Mouse (Mus musculus): Measurements from ENCODE around the gene Man1a. TPM values are rescaled to one million over a fixed set of nuclear protein-coding genes. Genes with fewer than 3 reads are reported as not detected.

Man1a gene
- polyA plus RNA-seq, 1 experiment = 4.2 TPM

DNA sequence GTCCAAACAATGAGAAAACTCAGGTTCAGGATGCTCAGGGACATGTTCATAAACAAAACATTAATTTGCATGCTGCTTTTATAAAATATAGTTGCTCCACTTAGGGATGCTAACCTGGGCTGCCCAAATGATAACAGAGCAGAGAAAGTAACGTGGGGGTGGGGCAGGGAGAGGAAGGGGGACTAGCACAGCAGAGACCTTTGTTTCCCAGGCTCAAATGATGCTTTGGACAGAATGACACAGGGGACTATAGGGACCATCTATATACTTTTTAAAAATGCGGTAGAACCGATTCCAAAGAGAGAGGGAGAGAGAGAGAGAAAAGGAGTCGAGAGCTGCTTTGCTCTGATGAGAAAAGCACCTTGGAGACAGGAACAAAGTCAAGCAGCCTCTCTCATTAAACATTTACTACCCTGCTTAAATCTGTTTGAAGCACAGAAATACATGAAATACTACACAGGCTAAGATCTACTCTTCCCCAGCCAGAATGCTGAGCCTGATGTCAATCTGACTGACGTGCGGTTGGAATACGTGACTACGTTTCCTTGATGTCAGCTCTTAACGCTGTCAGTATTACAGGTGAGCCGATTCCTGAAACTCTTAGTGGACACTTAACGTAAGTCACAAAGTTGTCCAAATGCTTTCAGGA, 63.1 kb downstream of the Man1a start:
- H3K79me2 ChIP-seq (ENCODE audit: control insufficient read depth, insufficient read depth) = no peaks in the 10 kb centered on the region
- no peaks in the 10 kb centered on the region for H3K27me3 ChIP-seq (ENCODE audit: control insufficient read depth, insufficient read depth, insufficient read length)
- H3K79me3 ChIP-seq (ENCODE audit: low read depth) = no peaks in the 10 kb centered on the region
- peaks cover 5% of the 10 kb centered on the region for H3K36me3 ChIP-seq (ENCODE audit: control insufficient read depth, insufficient read depth)
- no peak overlapping the region for H3ac ChIP-seq (ENCODE audit: control insufficient read depth, insufficient read length, low read depth)
- TF ChIP-seq MYOD1 (IDR thresholded peaks at IDR 0.05; ENCODE audit: control insufficient read depth, insufficient read length, low read depth) (no peak), USF1 (IDR thresholded peaks at IDR 0.05; ENCODE audit: low read depth) (no peak)
- no peak overlapping the region for H3K4me3 ChIP-seq (ENCODE audit: insufficient read depth, poor library complexity, severe bottlenecking)

DNA sequence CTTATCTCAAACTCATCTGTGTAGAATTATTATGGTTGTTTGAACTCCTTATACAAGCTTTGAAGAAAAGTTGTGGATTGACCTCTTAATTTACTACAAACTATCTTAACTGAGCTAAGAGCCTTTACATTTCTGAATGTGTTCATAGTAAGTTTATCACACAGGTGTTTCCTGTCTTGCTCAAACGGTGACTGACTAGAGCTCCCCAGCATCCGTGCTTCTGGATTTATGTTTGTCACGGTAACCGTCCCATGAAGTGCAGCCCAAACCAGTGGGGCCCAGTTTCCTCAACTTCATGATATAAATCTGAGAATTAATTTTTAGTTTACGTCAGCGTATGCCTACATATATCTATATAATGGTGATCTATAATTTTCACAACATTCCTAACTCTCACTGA, 67.3 kb downstream of the Man1a start:
- Histone ChIP-seq H3ac (ENCODE audit: control insufficient read depth, insufficient read length, low read depth) (no peak overlapping the region), H3K79me3 (ENCODE audit: low read depth) (peaks cover 1% of the 10 kb centered on the region), H3K4me3 (ENCODE audit: insufficient read depth, poor library complexity, severe bottlenecking) (no peak overlapping the region), H3K36me3 (ENCODE audit: control insufficient read depth, insufficient read depth) (peaks cover 5% of the 10 kb centered on the region), H3K27me3 (ENCODE audit: control insufficient read depth, insufficient read depth, insufficient read length) (no peaks in the 10 kb centered on the region), H3K79me2 (ENCODE audit: control insufficient read depth, insufficient read depth) (no peaks in the 10 kb centered on the region)
- no peak for TF ChIP-seq MYOD1 (IDR thresholded peaks at IDR 0.05; ENCODE audit: control insufficient read depth, insufficient read length, low read depth)
- TF ChIP-seq FOSL1 (IDR thresholded peaks at IDR 0.05; ENCODE audit: insufficient read depth, low read length, poor library complexity, severe bottlenecking) = no peak
- TF ChIP-seq USF1 (IDR thresholded peaks at IDR 0.05; ENCODE audit: low read depth) = no peak
- no peak for TF ChIP-seq MYOG (IDR thresholded peaks at IDR 0.05; ENCODE audit: control insufficient read depth, extremely low read depth, insufficient read length)
- TF ChIP-seq CEBPB (IDR thresholded peaks at IDR 0.05; ENCODE audit: low read depth) = no peak
- TF ChIP-seq CTCF (IDR thresholded peaks at IDR 0.05; ENCODE audit: control insufficient read depth, insufficient read depth, insufficient read length) = no peak
- TF ChIP-seq MAX (IDR thresholded peaks at IDR 0.05) = no peak

- Histone ChIP-seq H3K79me2 (ENCODE audit: control insufficient read depth, insufficient read depth) (no peaks in the 10 kb centered on the region), H3K4me3 (ENCODE audit: insufficient read depth, poor library complexity, severe bottlenecking) (no peak overlapping the region), H3K79me3 (ENCODE audit: low read depth) (peaks cover 1% of the 10 kb centered on the region), H3ac (ENCODE audit: control insufficient read depth, insufficient read length, low read depth) (no peak overlapping the region), H3K27me3 (ENCODE audit: control insufficient read depth, insufficient read depth, insufficient read length) (no peaks in the 10 kb centered on the region), H3K36me3 (ENCODE audit: control insufficient read depth, insufficient read depth) (no peaks in the 10 kb centered on the region)
- TF ChIP-seq CEBPB (IDR thresholded peaks at IDR 0.05; ENCODE audit: low read depth) = no peak
- TF ChIP-seq FOSL1 (IDR thresholded peaks at IDR 0.05; ENCODE audit: insufficient read depth, low read length, poor library complexity, severe bottlenecking) = no peak
- TF ChIP-seq MYOG (IDR thresholded peaks at IDR 0.05; ENCODE audit: control insufficient read depth, extremely low read depth, insufficient read length) = no peak
- no peak for TF ChIP-seq CTCF (IDR thresholded peaks at IDR 0.05; ENCODE audit: control insufficient read depth, insufficient read depth, insufficient read length)
- no peak for TF ChIP-seq MYOD1 (IDR thresholded peaks at IDR 0.05; ENCODE audit: control insufficient read depth, insufficient read length, low read depth)
- TF ChIP-seq MAX (IDR thresholded peaks at IDR 0.05) = no peak
- TF ChIP-seq USF1 (IDR thresholded peaks at IDR 0.05; ENCODE audit: low read depth) = no peak
These were observed 69.5 kb downstream of the Man1a start for GRCm38 (mm10) chr10:54006868-54007267.

DNA sequence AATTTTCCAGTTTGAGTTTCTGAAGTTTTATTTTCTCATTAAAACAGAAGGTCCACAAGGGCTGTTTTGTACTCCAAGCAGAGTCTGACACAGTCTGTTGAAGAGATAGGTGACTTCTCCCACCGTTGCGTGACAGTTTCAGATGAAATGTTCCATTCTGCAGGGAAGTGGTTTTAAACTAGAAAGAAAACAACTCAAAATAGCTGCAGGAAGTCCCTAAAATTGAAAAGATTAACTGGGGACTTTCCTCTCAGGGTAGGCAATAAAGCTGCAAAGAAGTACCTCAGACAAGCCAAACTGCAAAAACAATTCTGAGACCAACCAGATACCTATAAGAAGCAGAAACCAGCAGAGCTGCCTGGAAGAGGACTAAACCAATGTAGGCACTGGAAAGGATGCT, 70.6 kb downstream of the Man1a start:
- Histone ChIP-seq H3K4me3 (ENCODE audit: insufficient read depth, poor library complexity, severe bottlenecking) (no peak overlapping the region), H3K36me3 (ENCODE audit: control insufficient read depth, insufficient read depth) (no peaks in the 10 kb centered on the region), H3K79me2 (ENCODE audit: control insufficient read depth, insufficient read depth) (no peaks in the 10 kb centered on the region), H3ac (ENCODE audit: control insufficient read depth, insufficient read length, low read depth) (no peak overlapping the region), H3K27me3 (ENCODE audit: control insufficient read depth, insufficient read depth, insufficient read length) (no peaks in the 10 kb centered on the region), H3K79me3 (ENCODE audit: low read depth) (peaks cover 1% of the 10 kb centered on the region)
- TF ChIP-seq MAX (IDR thresholded peaks at IDR 0.05) (no peak), CEBPB (IDR thresholded peaks at IDR 0.05; ENCODE audit: low read depth) (no peak), FOSL1 (IDR thresholded peaks at IDR 0.05; ENCODE audit: insufficient read depth, low read length, poor library complexity, severe bottlenecking) (no peak), MYOG (IDR thresholded peaks at IDR 0.05; ENCODE audit: control insufficient read depth, extremely low read depth, insufficient read length) (no peak), MYOD1 (IDR thresholded peaks at IDR 0.05; ENCODE audit: control insufficient read depth, insufficient read length, low read depth) (no peak)

- Histone ChIP-seq H3K79me2 (ENCODE audit: control insufficient read depth, insufficient read depth) (no peaks in the 10 kb centered on the region), H3ac (ENCODE audit: control insufficient read depth, insufficient read length, low read depth) (no peak overlapping the region), H3K36me3 (ENCODE audit: control insufficient read depth, insufficient read depth) (no peaks in the 10 kb centered on the region), H3K4me3 (ENCODE audit: insufficient read depth, poor library complexity, severe bottlenecking) (no peak overlapping the region), H3K27me3 (ENCODE audit: control insufficient read depth, insufficient read depth, insufficient read length) (no peaks in the 10 kb centered on the region), H3K79me3 (ENCODE audit: low read depth) (peaks cover 1% of the 10 kb centered on the region)
- TF ChIP-seq MYOD1 (IDR thresholded peaks at IDR 0.05; ENCODE audit: control insufficient read depth, insufficient read length, low read depth) = no peak
- TF ChIP-seq MYOG (IDR thresholded peaks at IDR 0.05; ENCODE audit: control insufficient read depth, extremely low read depth, insufficient read length) = no peak
- no peak for TF ChIP-seq USF1 (IDR thresholded peaks at IDR 0.05; ENCODE audit: low read depth)
- no peak for TF ChIP-seq CTCF (IDR thresholded peaks at IDR 0.05; ENCODE audit: control insufficient read depth, insufficient read depth, insufficient read length)
- no peak for TF ChIP-seq MAX (IDR thresholded peaks at IDR 0.05)
- no peak for TF ChIP-seq FOSL1 (IDR thresholded peaks at IDR 0.05; ENCODE audit: insufficient read depth, low read length, poor library complexity, severe bottlenecking)
- no peak for TF ChIP-seq CEBPB (IDR thresholded peaks at IDR 0.05; ENCODE audit: low read depth)
These were observed 73.5 kb downstream of the Man1a start for GRCm38 (mm10) chr10:54002936-54003335.

DNA sequence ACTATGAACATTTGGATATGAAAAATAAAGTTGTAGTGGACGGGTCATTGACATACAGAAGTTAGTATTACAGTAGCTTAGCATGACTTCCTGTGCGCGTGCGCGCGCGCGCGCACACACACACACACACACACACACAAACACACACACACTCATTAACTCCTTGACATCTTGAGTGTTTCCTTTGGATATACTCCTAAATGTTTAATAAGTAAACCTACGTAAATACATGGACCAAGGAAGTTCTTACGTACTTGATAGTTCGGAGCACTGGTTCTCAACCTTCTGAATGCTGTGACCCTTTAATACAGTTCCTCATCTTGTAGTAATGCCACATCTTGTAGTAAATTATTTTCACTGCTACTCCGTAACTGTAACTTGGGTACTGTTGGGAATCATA, 79.1 kb downstream of the Man1a start:
- Histone ChIP-seq H3K27me3 (ENCODE audit: control insufficient read depth, insufficient read depth, insufficient read length) (no peaks in the 10 kb centered on the region), H3K79me2 (ENCODE audit: control insufficient read depth, insufficient read depth) (no peaks in the 10 kb centered on the region), H3K4me3 (ENCODE audit: insufficient read depth, poor library complexity, severe bottlenecking) (no peak overlapping the region), H3ac (ENCODE audit: control insufficient read depth, insufficient read length, low read depth) (no peak overlapping the region), H3K79me3 (ENCODE audit: low read depth) (no peaks in the 10 kb centered on the region), H3K36me3 (ENCODE audit: control insufficient read depth, insufficient read depth) (no peaks in the 10 kb centered on the region)
- TF ChIP-seq MYOD1 (IDR thresholded peaks at IDR 0.05; ENCODE audit: control insufficient read depth, insufficient read length, low read depth) (no peak), MAX (IDR thresholded peaks at IDR 0.05) (no peak), CTCF (IDR thresholded peaks at IDR 0.05; ENCODE audit: control insufficient read depth, insufficient read depth, insufficient read length) (no peak), FOSL1 (IDR thresholded peaks at IDR 0.05; ENCODE audit: insufficient read depth, low read length, poor library complexity, severe bottlenecking) (no peak), CEBPB (IDR thresholded peaks at IDR 0.05; ENCODE audit: low read depth) (no peak), MYOG (IDR thresholded peaks at IDR 0.05; ENCODE audit: control insufficient read depth, extremely low read depth, insufficient read length) (no peak), USF1 (IDR thresholded peaks at IDR 0.05; ENCODE audit: low read depth) (no peak)
